Mouse (Mus musculus): ENCODE data around the gene Zxdc. TPM values are rescaled to one million over a fixed set of nuclear protein-coding genes. Genes with fewer than 3 reads are reported as not detected.

Zxdc gene
- total RNA-seq, 2 experiments from 2014 or later, result 14.3 to 16.9 TPM

Other genes starting within 250 kb of the Zxdc start
- not detected for gene Vmn1r51, start 246.9 kb upstream of the Zxdc start, total RNA-seq (2021)
- gene Vmn1r52, start 194.7 kb upstream of the Zxdc start, total RNA-seq (2021), result not detected
- gene V1ra8, start 166.7 kb upstream of the Zxdc start, total RNA-seq (2021), result not detected
- gene Vmn1r53, start 145.1 kb upstream of the Zxdc start, total RNA-seq (2021), result not detected
- gene Vmn1r54, start 123.2 kb upstream of the Zxdc start, total RNA-seq (2021), result not detected
- not detected for gene BC048671, start 68.3 kb upstream of the Zxdc start, total RNA-seq (2021)
- 1 to 10 TPM; 1.8 TPM for gene Chst13, start 44.3 kb upstream of the Zxdc start, total RNA-seq (2021)
- gene Uroc1, start 36.2 kb upstream of the Zxdc start, total RNA-seq (2021), result not detected
- under 1 TPM; 0.34 to 0.47 TPM for gene Cfap100, start 59.3 kb downstream of the Zxdc start, total RNA-seq (2021)
- gene Klf15, start 93.1 kb downstream of the Zxdc start, total RNA-seq (2021), result 10 to 100 TPM in 1 of 2 experiments, 1 to 10 TPM in 1; 8.6 to 17.2 TPM
- 1 to 10 TPM; 3.3 to 3.7 TPM for gene Aldh1l1, start 116.9 kb downstream of the Zxdc start, total RNA-seq (2021)
- gene Slc41a3, start 235.2 kb downstream of the Zxdc start, total RNA-seq (2021), result 10 to 100 TPM; 52.9 to 60.3 TPM